Mouse (Mus musculus): ENCODE measurements around the gene Bcan.

DNA sequence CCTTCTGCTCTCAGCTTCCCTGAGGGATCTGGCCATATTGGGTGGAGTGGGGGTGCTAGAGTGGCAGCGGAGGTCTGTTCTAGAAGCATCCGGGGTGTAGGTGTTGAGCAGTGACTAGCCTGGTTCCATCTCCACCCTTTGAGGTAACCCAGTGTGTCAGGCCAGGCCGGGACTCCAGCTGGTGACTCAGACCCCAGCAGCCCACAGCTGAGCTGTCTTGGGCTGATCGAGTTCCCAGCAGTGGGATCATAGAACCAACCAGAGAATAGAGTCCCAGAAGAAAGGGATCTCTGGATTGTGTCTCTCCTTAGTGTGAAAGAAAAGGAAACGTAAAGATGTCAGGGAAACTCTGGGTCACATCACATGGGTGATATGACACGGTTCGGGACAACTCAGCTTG lies 40.7 kb downstream of the Bcan start:
- no peak for TF ChIP-seq CTCF (IDR thresholded peaks at IDR 0.05; ENCODE audit: low read depth)
- no peak for TF ChIP-seq EP300 (IDR thresholded peaks at IDR 0.05; ENCODE audit: low read depth)
